Mouse (Mus musculus): Measurements from ENCODE around the gene Npas3.

The Npas3 gene

DNA sequence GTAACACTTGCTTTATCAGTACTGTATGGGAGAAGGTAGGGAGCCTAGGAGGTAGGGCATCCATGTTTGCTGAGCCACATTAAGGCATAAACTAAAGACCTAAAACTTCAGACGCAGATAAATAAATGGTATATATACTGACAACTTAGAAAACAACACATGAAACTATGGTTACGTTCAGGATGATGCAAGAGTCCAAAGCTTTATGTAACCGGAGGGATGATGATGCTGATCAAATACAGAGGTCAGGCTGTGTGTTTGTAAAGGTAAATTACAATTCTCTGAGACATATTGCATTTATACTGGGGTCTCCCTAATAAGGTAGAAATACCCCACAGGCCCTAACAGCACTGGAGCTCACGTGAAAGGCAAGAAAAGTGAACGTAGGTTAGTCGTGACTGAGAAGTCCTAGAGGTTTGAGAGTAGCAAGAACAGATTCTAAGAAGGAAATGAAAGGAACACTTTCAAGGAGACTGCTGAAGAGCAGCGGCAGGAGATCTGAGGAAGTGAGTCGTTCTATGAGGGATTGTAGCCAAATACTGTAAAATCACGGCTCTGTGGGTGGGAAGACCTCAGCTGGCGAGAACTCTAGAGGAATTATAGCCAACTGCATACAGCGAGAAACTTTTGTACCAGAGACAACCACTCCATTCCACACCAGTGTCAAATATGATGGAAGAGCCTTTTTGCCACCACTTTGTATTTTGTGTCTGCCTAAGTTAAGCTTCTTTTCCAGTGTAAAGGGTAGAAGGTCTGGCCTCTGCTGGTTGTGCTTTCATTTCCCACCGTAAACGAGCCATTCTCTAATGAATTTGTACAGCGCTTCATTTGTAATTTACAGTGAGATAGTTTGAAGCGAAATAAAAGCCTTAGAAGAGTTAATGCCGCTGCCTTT, 49.7 kb downstream of the Npas3 start:
- DNase-seq, result no peak

DNA sequence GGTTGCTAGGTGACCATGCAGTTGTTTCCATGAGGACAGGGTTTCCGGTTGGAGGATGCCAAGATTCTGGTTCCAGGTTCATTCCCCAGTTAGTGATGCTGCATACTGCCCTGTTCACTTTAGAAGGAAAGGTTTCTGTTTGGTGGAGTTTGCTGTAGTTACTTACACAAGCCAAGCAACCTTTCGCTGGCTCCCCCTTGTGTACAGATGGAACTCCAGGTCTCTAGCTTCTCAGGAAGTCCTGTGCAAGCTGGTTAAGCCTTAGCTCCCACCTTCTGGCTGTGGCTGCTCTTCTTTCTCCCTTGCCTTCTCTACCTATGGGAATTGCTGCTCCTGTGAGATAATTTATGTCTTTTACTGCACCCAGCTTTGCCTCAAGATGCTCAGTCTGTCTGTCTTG, 52.5 kb downstream of the Npas3 start:
- peak; percentile 49 for DNase-seq

DNA sequence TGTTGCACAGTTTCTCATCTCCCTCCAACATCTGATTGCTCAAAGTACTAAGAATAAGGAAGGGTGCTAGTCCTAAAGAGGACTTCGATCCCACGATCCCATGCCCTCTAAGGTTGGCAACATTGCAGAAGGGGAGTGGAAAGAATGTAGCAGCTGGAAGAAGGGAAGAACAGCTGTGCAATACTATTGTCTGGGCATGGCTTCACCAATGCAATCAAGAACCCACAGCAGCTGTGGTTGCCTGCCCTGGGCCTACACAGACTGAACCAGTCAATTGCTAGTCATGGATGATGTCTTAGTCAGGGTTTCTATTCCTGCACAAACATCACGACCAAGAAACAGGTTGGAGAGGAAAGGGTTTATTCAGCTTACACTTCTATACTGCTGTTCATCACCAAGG, 53.7 kb downstream of the Npas3 start:
- no peak for DNase-seq

DNA sequence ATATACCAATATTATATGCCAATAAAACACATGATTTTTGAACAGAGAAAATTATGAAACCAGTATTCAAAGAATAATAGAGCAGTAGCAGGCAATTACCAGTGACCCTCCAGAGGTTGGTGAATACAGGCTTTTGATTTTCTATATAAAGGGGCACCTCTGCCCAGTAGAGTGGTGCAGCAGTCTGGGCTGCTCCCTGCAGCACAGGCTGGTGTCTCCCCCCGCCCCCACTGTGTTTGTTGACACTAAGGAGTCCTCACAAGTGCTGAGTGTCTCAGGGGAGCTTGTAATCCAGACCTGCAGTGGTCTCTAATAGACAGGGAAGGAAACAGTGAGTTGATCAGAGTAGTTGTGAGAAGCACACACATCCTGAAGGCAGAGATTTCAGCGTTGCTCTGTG, 68.2 kb downstream of the Npas3 start:
- DNase-seq, result no peak

DNA sequence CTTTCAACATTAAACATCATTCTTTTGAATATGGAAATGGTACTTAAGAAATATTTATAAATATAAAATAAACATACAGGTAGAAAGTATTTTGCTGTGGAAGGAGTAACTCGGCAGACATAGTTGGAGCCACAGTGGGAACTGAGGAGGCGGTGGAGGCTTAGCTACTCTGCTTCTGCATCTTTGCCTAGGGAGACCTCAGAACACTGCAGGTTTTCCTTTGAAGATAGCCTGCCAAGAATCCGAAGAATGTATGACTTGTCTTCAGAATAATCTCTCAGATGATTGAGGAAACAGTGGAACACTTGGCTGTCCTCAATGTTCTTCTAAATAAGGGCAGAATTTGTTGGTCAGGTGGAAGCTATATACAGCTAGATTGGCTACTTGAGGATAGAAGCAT, 69.3 kb downstream of the Npas3 start:
- no peak for DNase-seq

DNA sequence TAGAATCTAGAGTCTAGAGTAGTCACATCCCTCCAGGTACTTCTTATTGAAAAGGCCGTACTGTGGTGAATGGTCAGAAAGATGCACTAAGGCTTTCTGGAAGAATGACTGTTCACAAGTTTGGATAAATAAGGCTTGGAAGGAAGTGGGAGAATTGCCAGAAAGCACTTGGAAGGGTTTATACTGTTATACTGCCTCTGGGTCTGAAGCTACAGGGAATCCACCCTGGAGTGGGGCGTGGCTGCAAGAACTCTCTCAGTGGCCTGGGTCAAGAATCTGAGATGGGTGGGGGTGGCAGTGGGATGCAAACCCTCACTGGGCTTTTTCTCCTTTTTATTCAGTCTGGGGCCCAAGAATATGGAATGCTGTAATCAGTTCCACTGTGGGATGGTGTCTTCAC, 72.0 kb downstream of the Npas3 start:
- no peak for DNase-seq

DNA sequence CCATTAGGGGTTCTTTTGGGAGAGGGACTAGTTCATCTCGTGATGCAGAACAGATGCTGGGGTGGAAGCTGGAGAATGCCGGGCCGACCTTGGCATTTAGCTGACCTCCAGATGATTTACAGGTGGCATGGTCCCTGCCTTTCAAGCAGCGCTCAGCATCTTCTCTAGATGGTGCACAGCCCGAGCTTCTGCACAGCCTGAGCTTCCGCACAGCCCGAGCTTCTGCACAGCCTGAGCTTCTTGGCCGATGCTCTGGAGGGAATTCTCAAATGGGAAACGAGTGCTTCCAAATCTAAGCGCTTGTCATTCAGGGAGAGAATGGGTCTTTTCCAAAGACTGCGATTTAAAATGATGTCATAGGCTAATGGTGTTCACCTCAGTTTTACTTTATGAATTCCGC, 72.5 kb downstream of the Npas3 start:
- no peak for DNase-seq

DNA sequence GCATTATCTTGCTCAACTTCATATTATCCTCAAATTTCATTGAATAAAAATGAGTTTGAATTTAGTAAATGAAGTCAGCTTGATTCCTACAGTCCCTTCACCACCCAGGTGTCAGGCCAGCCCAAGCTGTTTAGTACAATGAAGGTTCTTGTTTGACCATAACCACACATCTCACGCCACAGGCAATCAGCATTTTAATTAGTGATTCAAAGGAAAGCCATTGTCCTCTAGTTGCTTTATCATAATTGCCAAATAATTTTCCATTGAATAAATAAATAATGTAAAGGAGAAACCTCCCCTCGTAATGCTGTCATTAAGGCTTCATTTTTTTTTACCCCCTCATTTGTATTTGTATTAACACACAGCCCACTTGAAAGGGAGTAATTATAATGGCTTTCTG, 73.5 kb downstream of the Npas3 start:
- peak; percentile 93 for DNase-seq

DNA sequence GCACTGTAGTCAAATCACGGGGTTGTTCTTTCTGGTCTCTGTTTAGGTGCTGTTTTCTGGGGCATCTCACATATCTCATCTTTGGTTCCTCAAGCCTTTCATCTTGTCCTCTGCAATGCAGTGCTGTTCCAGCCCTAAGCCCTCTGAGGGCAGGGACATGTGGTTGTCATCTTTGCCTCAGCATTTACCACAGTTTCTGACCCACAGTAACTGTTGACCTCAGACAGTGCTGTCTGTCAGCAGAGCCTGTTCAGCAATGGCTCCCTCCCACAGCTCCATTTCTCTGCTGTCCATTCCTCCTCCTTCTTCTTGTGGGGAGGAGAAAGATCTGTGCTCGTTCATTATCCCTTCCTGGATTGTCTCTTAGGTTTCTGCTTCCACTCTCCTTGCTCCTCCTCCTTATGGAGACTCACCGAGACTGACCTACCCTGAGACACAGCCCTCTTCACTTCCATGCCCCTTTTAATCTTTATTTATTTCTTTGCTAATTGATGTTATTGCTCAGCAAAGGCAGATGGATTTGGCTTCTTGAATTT, 79.2 kb downstream of the Npas3 start:
- no peak for DNase-seq

DNA sequence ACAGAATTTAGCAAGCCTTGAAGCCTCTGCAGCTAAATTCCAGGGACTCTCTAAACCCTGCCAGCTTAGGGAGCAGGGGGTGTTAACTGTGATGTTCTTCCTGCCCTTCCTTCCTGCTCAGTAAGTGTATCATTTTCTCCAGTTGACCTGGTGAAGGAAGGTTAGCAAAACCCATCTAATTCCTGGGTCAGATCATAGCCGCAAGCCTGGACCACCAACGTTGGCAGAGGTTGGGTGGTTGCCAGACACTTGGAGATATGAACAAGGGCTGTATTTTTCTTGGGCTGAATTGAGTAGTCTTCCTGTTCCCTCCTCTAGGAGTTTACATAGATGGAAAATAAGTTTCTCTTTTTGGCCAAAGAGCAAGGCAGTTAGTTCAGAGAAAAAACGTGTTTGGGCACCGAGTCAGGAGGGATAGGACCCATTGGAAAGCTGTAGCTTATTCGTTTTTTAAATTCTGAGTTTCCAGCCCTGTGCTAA, 79.8 kb downstream of the Npas3 start:
- peak; percentile 78 for DNase-seq

DNA sequence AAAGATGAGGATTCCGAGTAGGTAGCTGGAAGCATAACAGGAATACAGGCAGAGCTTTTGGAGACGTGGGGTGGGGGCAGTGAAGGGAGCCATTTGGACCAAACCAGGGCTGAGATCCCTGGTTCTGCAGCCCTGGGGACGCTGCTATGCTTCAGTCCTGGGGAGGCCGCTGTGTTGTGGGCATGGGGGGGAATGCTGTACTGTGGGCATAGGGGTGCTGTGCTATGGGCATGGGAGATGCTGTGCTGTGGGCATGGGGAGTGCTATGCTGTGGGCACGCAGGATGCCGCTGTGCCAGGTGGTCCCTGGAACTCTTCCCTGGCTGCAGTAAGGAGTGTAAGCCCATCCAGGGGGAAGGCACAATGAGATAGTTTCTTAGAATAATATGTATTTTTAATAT, 81.7 kb downstream of the Npas3 start:
- no peak for DNase-seq

DNA sequence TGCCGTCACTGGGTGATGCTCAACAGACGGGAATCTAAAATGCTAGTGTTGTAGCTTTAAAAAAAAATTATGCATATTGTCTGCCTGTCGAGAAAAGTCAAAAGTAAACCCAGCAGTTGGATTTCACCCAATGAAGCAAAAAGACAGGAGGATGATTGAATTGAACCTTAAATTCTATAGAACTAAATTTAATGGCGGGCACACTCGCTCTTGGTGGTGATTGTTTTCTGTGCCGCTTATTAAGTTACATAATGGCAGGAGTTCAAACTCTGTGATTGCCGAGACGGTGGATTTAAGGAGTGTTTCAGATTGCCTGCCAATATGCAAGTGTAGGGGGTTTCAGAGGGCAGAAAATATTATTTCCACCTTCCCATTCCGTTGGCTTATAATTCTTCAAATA, 82.9 kb downstream of the Npas3 start:
- no peak for DNase-seq

DNA sequence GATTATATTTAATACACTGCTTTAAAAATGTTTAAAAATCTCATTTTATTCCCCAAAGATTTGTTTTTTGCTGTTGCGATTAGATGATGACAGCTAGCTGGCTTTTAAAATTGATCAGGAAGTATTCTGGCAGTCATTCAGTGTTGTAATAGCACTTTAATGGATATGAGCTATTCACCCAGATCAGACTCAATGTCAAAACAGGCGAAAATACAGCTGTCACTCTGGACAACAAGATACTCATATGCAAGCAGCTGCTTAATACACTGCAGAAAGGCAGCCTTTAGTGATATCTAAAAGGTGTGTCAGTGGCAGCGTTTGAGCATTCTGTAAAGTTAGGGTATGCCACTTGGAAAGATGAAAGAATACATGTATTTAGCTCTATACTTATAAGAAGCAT, 83.3 kb downstream of the Npas3 start:
- DNase-seq, result no peak

DNA sequence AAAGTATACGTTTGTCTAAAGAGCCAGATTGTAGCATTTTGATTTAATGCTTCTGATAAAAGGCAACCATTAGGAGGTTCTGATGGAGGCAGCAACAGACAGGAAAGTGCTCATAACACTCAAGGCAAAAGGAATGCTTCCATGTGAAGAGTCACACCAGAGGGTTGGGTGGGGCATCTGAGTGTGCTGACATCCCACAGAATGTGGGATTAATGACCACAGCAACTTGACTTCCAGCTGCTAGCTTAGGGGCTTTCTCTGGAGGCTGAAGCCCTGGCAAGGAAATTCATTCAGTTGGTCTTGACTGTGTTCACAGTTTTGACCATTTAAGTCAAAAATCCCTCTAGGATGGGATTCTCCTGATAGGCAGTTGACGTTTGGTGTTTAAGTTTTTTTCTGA, 84.8 kb downstream of the Npas3 start:
- no peak for DNase-seq

DNA sequence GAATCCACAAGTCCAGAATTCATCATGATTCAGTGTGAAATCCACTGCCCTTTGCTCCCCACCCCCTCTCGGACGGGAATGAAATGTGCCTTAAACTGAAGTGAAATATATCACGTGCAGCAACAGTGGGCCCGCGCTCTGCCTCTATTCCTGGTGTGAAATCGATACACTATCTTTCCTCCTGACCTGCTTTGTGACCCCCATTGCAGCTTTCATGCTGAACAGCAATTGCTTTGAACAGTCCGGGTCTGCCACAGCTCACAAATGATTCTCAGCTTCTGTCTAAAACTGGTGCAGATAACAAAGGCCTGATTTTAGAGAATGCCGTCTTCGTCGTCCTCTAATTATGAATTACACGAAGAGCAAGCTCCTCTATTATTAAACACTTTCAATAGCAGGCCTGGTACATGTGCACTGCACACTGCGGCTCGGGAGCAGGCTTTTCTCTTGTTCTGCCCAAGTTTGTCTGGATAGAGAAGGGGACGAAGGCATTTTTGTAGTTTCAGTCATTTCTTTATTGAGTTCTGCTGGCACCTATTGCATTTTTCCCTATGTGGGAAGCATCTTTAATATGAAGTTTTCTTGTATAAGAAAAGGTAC, 90.0 kb downstream of the Npas3 start:
- peak; percentile 65 for DNase-seq

DNA sequence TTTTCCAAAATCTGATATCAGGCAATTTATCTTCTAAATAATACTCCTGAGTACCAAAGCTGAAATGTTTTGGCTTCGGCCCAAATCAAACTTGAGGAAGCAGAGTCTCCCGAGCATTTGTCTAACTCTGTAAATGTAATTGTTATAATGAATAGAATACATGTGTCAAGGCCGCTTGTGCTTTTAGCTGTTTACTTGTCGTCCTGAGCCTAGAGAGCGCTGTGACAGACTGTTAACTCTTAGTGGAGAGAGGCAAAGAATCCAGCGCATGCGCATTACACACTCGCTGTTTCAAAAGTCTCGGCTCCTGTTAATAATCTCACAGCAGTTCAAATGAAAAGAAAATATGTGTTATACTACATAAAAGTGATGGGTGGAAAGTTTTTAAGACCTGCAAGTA, 94.3 kb downstream of the Npas3 start:
- DNase-seq, result peak; percentile 69

DNA sequence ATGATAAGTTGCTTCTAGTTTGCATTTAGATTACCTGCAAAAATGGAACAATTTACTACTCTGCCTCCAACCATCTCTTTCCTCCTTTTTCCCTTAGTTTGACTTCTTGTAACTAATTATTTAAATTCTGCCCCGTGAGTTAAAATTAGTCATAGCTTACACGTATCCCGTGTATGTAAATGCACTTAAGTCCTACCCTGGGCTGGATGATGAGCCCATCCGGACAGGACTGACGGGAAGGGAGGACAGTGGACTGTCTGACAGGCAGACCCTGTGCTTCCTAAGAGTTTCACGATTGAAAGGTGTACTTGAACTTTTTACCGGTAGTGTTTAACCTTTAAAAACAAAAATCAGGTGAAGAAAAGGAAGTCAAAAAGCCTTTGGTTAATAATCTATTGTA, 103.4 kb downstream of the Npas3 start:
- DNase-seq, result no peak

DNA sequence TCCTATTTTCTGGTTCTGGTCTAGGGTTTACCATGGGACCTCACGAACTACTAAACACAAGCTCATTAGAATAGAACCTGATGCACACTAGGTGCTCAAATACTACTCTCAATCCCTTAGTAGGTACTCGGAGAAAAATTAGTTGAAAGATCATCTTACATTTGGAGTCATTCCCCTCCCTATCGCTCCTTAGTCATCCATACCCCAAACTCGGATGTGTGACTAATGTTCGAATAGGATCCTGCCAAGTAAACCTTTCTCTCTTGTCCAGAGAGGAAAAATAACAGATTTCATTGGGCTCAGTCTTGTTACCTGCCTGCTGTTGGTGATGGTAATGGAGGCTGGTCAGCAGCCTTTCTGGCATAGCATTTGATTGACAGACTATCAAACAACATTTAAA, 117.3 kb downstream of the Npas3 start:
- DNase-seq, result no peak

DNA sequence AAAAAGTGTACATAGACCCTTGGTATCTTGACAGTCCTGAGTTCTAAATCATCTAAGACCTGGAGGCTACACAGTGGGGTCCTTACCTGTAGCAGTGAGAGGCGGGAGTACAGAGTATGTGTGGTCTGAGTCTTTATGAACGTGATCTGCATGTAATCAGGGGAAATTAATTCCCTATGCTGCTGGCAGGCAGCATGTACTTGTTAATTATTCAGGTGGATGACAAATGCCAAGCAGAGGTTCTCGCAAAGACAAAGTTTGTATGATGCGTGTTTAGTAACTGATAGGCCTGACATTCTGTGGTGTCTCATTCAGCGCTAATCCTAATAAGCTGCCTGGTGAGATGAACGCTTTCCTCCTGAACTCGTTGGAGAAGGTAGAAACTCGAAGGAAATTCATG, 136.4 kb downstream of the Npas3 start:
- DNase-seq, result peak; percentile 4

DNA sequence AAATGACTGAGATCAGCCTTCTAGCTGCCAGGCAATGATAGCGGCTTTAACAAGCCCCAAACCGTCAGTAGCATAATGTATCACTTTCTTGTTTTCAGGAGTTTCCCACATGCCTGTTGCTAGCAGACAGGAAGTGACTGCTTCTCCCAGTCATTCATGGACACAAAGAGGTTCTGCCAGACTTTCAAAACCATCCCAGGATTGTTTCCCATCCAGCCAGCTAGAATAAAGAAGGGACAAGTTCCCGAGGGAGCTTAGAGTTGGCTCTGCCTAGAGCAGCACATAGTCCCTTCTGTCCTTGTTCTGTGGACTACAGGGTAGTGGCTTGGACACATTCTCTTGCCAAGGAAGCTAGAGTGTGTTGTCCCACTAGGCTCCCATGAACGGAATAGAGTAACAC, 157.4 kb downstream of the Npas3 start:
- DNase-seq, result no peak

DNA sequence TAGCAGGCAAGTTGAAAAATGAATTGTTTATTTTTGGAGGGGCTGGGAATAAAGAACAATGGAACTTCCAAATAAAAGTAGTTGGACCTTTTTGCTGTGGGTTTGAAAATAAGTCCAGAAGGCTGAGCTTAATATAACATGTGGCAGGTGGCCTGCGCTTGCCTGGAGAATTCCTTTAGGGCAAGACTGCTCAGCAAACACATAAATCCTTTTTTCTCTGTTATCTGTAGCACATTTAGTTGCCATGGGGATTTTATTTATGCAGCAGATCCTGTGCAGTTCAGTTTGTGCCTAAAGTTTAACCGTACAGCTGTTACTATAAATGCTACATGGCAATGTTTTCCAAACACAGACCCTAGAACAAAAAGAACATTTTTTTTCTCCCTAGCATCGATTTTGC, 159.3 kb downstream of the Npas3 start:
- DNase-seq, result no peak

DNA sequence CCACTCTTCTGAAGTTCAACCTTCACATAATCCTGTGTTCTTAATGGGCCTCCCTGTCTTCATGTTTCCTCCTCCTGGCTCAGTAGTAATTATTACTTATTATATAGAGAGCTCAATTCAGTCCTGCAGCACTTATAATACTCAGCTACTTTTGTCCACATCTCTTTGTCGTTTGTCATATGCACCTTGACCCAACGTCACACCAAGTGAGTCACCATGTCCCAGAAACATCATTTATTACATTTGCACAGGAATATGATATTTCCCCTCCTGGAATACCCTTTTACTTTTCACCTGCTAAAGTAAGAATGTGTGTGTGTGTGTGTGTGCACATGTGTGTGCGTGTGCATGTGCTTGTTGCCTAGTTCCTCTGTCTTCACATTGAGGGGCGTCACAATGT, 161.2 kb downstream of the Npas3 start:
- no peak for DNase-seq

DNA sequence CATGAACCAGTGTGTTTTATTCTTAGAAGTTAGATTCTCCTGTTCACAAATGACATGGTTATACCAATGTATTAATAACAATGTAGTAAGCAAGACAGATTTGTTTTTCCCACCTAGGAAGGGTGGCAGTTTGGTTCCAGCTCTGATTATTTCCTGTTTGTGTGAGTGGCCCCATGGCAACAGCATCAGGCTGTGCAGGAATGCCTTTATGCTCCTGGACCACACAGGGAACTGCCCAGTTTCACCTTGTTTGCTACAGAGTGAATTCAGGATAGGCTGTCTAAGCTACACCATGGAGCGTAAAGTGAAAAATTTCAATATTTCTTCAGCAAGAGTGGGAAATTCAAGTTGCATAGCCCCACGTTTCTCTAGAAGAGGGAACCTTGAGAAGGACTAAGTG, 162.2 kb downstream of the Npas3 start:
- DNase-seq, result no peak

DNA sequence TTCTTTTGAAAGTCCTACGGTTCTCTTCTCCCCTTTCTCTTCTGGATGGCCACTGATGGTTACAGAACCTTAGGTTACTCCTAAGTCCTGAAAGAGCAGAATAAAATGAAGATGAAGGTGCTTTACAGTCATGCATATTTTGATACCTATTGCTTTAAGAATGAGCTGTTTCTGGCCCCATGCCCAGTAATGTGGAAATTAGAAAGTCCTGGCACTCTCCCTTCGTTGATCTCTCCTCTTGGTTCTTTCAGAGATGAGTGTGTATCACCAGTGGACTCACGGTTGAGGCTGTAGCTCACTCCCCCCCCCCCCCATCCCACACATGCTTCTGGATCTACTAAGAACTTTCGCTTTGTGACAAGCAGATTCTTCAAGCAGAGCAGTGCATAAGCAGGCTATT, 167.6 kb downstream of the Npas3 start:
- DNase-seq, result no peak

Measured in retina, postnatal 1 day (tissue).